Mouse (Mus musculus): ENCODE data around the gene Fam122b.

GRCm38 (mm10) chrX:53213838-53214237 is 55.8 kb downstream of the Fam122b start:
- no peak for TF ChIP-seq EP300 (IDR thresholded peaks at IDR 0.05; ENCODE audit: insufficient read depth, low read depth, low read length)
- no peak for TF ChIP-seq POLR2A (IDR thresholded peaks at IDR 0.05; ENCODE audit: insufficient read depth, low read length)

Measured in ES-Bruce4 (cell line).